Mouse (Mus musculus) heart, adult 2 months (tissue): ENCODE data around the gene Ppp1r10. TPM values are rescaled to one million over a fixed set of nuclear protein-coding genes. Genes with fewer than 3 reads are reported as not detected.

Experiments
- DNase-seq, 2 experiments: peaks; one replicate each; pipeline ENCODE4 v3.0.0; 2021
- H3K27ac ChIP-seq: fragments of 200-600 bp; 2 replicates; pipeline ENCODE4 v1.8.1; 2022
- H3K27me3 ChIP-seq: fragments of 200-500 bp; 2 replicates; pipeline ENCODE4 v1.6.1; 2012; ENCODE audit warnings: mild to moderate bottlenecking, low read length, inconsistent platforms, mixed read lengths; ENCODE audit not compliant: control insufficient read depth, insufficient read depth
- H3K36me3 ChIP-seq: fragments of 200-500 bp; 2 replicates; pipeline ENCODE4 v1.6.1; 2012; ENCODE audit warnings: low read length, inconsistent platforms; ENCODE audit not compliant: control insufficient read depth, insufficient read depth
- H3K4me1 ChIP-seq: fragments of 200-500 bp; 2 replicates; pipeline ENCODE4 v1.6.1; 2011; ENCODE audit warnings: low read length; ENCODE audit not compliant: control insufficient read depth, insufficient read depth
- H3K4me3 ChIP-seq: fragments of 200-600 bp; 2 replicates; pipeline ENCODE4 v1.8.1; 2022
- H3K79me2 ChIP-seq: fragments of 200-500 bp; replicated peaks from 2 replicates; pipeline ENCODE4 v1.6.1; 2012; ENCODE audit warnings: mild to moderate bottlenecking, inconsistent platforms, low read length, moderate library complexity, mixed read lengths; ENCODE audit not compliant: control insufficient read depth, insufficient read depth
- H3K9ac ChIP-seq: fragments of 200-500 bp; 2 replicates; pipeline ENCODE4 v1.6.1; 2012; ENCODE audit warnings: low read depth, mild to moderate bottlenecking, control low read depth, inconsistent platforms, low read length, mixed read lengths
- CTCF ChIP-seq: fragments of 200-600 bp; IDR thresholded peaks from 2 replicates; pipeline ENCODE4 v1.8.1; 2022; ENCODE audit warnings: antibody characterized with exemption, mild to moderate bottlenecking, moderate library complexity
- EP300 ChIP-seq: fragments of 200-500 bp; IDR thresholded peaks from 2 replicates; pipeline ENCODE4 v1.6.1; 2011; ENCODE audit warnings: low read depth, low read length, control low read depth; ENCODE audit not compliant: insufficient read depth
- POLR2A ChIP-seq: fragments of 200-500 bp; IDR thresholded peaks from 2 replicates; pipeline ENCODE4 v1.6.1; 2011; ENCODE audit warnings: mild to moderate bottlenecking, low read depth, low read length, control low read depth; ENCODE audit not compliant: insufficient read depth
- WGBS: fragments of 180-500 bp; shearing (Covaris S2); methylation state at CpG from one replicate; pipeline ENCODE4 v1.1.7; 2018; 5-methylcytosine and 5-hydroxymethylcytosine counted together
- intact Hi-C: fragments of 180-260 bp; cut with DNase I; formaldehyde crosslinking; loops from one replicate; pipeline ENCODE4 v1.15.1; 2025
- microRNA-seq, 2 experiments: library from miRNA; unstranded; fragments of <30 nt; microRNA quantifications; one replicate each; pipeline ENCODE4 v1.2.0; 2021
- polyA plus RNA-seq: library from polyadenylated mRNA; depleted of rRNA; stranded (reverse); fragments of >200 nt; gene quantifications from 2 replicates; pipeline ENCODE4 v1.2.3, GENCODE M21; 2012; rRNA removed
- total RNA-seq, 2 experiments: library from RNA; stranded (reverse); gene quantifications; 2 replicates each; pipeline ENCODE4 v1.2.3; 2021

Ppp1r10 gene
- total and polyA plus RNA-seq, 3 experiments, result 18.1 to 40.9 (median 26.4) TPM

GRCm38 (mm10) chr17:35972131-35972530 is 55.9 kb downstream of the Ppp1r10 start:
- H3K4me1 ChIP-seq, result peaks cover 9% of the 10 kb centered on the region
- TF ChIP-seq CTCF (no peak), POLR2A (no peak), EP300 (no peak)
- no peak overlapping the region for H3K4me3 ChIP-seq
- no peak overlapping the region for H3K27ac ChIP-seq
- H3K36me3 ChIP-seq, result no peaks in the 10 kb centered on the region
- 37% methylated on average over 1 of the region's 1 CpGs for WGBS
- peaks cover 1% of the 10 kb centered on the region; the same call in 1 of the 2 replicates for H3K79me2 ChIP-seq
- intact Hi-C loops, result loop anchor here (10.0 kb wide), 1 partner anchor 137 kb away; the partner anchor contains the start of gene Tubb5
- H3K9ac ChIP-seq, result no peak overlapping the region
- no peaks in the 10 kb centered on the region for H3K27me3 ChIP-seq
- no peak for DNase-seq

GRCm38 (mm10) chr17:35978811-35979400 is 62.7 kb downstream of the Ppp1r10 start:
- TF ChIP-seq EP300, result no peak
- 0 out of 2 replicates have a peak, but pooled peaks have one; percentile 39 for TF ChIP-seq POLR2A
- Histone ChIP-seq H3K79me2 (no peaks in the 10 kb centered on the region), H3K27me3 (no peaks in the 10 kb centered on the region), H3K36me3 (no peaks in the 10 kb centered on the region), H3K9ac (peak overlapping the region; percentile 81), H3K4me1 (peaks cover 2% of the 10 kb centered on the region), H3K4me3 (peak overlapping the region; percentile 65), H3K27ac (peak overlapping the region; percentile 89)
- intact Hi-C loops, result loop anchor here (1.0 to 10.0 kb wide), 3 partner anchors 9 to 144 kb away; partner anchors contain the start of gene Tubb5
- DNase-seq, result no peak
- WGBS, result under 1% methylated on average over 41 of the region's 41 CpGs

GRCm38 (mm10) chr17:35979401-35980362 is 63.4 kb downstream of the Ppp1r10 start, which contains the start of the genes Gnl1 and Prr3:
Gnl1 (plus strand) TSS chr17:35979851.
Prr3 (minus strand) TSS chr17:35980236.
- TF ChIP-seq CTCF, result peak; percentile 58
- TF ChIP-seq EP300, result no peak
- peak within 1 kb of the TSS; percentile 65 for H3K4me3 ChIP-seq
- no peaks in the 10 kb centered on the region for H3K27me3 ChIP-seq
- peak within 1 kb of the TSS; percentile 89 for H3K27ac ChIP-seq
- DNase-seq, result peak; percentile 92 to 94
- H3K36me3 ChIP-seq, result no peaks in the 10 kb centered on the region
- under 1% methylated on average over 97 of the region's 109 CpGs for WGBS
- H3K79me2 ChIP-seq, result no peaks in the 10 kb centered on the region
- intact Hi-C loops, result loop anchor here (1.0 to 10.0 kb wide), 3 partner anchors 9 to 145 kb away; partner anchors contain the start of gene Tubb5
- peaks cover 2% of the 10 kb centered on the region for H3K4me1 ChIP-seq
- peak within 1 kb of the TSS; percentile 81 for H3K9ac ChIP-seq

- Histone ChIP-seq H3K4me1 (peaks cover 2% of the 10 kb centered on the region), H3K27ac (peak overlapping the region; percentile 89), H3K27me3 (no peaks in the 10 kb centered on the region), H3K4me3 (peak overlapping the region; percentile 65), H3K36me3 (no peaks in the 10 kb centered on the region), H3K79me2 (no peaks in the 10 kb centered on the region), H3K9ac (peak overlapping the region; percentile 57)
- TF ChIP-seq EP300 (no peak), CTCF (no peak), POLR2A (no peak)
- WGBS, result under 1% methylated on average over 29 of the region's 29 CpGs
- DNase-seq, result peak; percentile 68 to 73
- intact Hi-C loops, result no loop called here
These were observed 64.1 kb downstream of the Ppp1r10 start for GRCm38 (mm10) chr17:35980363-35980754.

- Histone ChIP-seq H3K36me3 (no peaks in the 10 kb centered on the region), H3K9ac (no peak overlapping the region), H3K4me1 (peaks cover 2% of the 10 kb centered on the region), H3K4me3 (no peak overlapping the region), H3K27me3 (no peaks in the 10 kb centered on the region), H3K79me2 (no peaks in the 10 kb centered on the region), H3K27ac (no peak overlapping the region)
- 94% methylated on average over 9 of the region's 9 CpGs for WGBS
- DNase-seq, result no peak
- TF ChIP-seq POLR2A (no peak), EP300 (no peak), CTCF (no peak)
- intact Hi-C loops, result no loop called here
These were observed 65.5 kb downstream of the Ppp1r10 start for GRCm38 (mm10) chr17:35981776-35982175.

Small RNAs within 50 kb of the gene (microRNA-seq; reads per million reads assigned to microRNA genes)
- gene Gm28033, result 0.39 to 0.56 reads per million in 2 experiments
- 0 reads per million in 2 experiments for gene Mir1894
- gene Mir877, result 34.4 to 63.4 reads per million in 2 experiments

Other genes with a start within 250 kb of the Ppp1r10 start
- 10 to 100 TPM; 26.6 to 28.3 TPM for gene Vars2, start 248.8 kb upstream of the Ppp1r10 start, total RNA-seq
- 19.3 and 20.3 TPM in 2 replicates for gene Vars2, start 248.8 kb upstream of the Ppp1r10 start, polyA plus RNA-seq
- 10 to 100 TPM; 15.0 to 20.6 TPM for gene Gtf2h4, start 242.7 kb upstream of the Ppp1r10 start, total RNA-seq
- 19.2 and 21.0 TPM in 2 replicates for gene Gtf2h4, start 242.7 kb upstream of the Ppp1r10 start, polyA plus RNA-seq
- gene Ddr1, start 211.8 kb upstream of the Ppp1r10 start, total RNA-seq, result 10 to 100 TPM; 25.9 to 30.6 TPM
- gene Ddr1, start 211.8 kb upstream of the Ppp1r10 start, polyA plus RNA-seq, result 24.4 and 27.6 TPM in 2 replicates
- gene Ier3, start 94.8 kb upstream of the Ppp1r10 start, total RNA-seq, result 10 to 100 TPM; 15.6 to 37.0 TPM
- 30.9 and 33.1 TPM in 2 replicates for gene Ier3, start 94.8 kb upstream of the Ppp1r10 start, polyA plus RNA-seq
- gene Flot1, start 93.2 kb upstream of the Ppp1r10 start, total RNA-seq, result 100 to 1,000 TPM; 133 to 148 TPM
- gene Flot1, start 93.2 kb upstream of the Ppp1r10 start, polyA plus RNA-seq, result 138 and 144 TPM in 2 replicates
- gene Tubb5, start 78.1 kb upstream of the Ppp1r10 start, total RNA-seq, result 10 to 100 TPM; 83.0 to 90.1 TPM
- gene Tubb5, start 78.1 kb upstream of the Ppp1r10 start, polyA plus RNA-seq, result 108 and 134 TPM in 2 replicates
- 10 to 100 TPM; 13.2 to 13.3 TPM for gene Mdc1, start 74.9 kb upstream of the Ppp1r10 start, total RNA-seq
- 4.2 and 8.3 TPM in 2 replicates for gene Mdc1, start 74.9 kb upstream of the Ppp1r10 start, polyA plus RNA-seq
- 1 to 10 TPM; 1.8 TPM for gene Nrm, start 55.1 kb upstream of the Ppp1r10 start, total RNA-seq
- 5.3 and 5.6 TPM in 2 replicates for gene Nrm, start 55.1 kb upstream of the Ppp1r10 start, polyA plus RNA-seq
- 10 to 100 TPM; 12.8 to 18.6 TPM for gene Ppp1r18, start 50.8 kb upstream of the Ppp1r10 start, total RNA-seq
- 18.9 and 21.3 TPM in 2 replicates for gene Ppp1r18, start 50.8 kb upstream of the Ppp1r10 start, polyA plus RNA-seq
- gene Dhx16, start 36.6 kb upstream of the Ppp1r10 start, total RNA-seq, result 10 to 100 TPM; 19.3 to 20.3 TPM
- 27.7 and 38.0 TPM in 2 replicates for gene Dhx16, start 36.6 kb upstream of the Ppp1r10 start, polyA plus RNA-seq
- gene 2310061I04Rik, start 19.0 kb upstream of the Ppp1r10 start, total RNA-seq, result 100 to 1,000 TPM in 1 of 2 experiments, 10 to 100 TPM in 1; 99.4 to 116 TPM
- 164 and 176 TPM in 2 replicates for gene 2310061I04Rik, start 19.0 kb upstream of the Ppp1r10 start, polyA plus RNA-seq
- gene Atat1, start 6.4 kb upstream of the Ppp1r10 start, total RNA-seq, result 1 to 10 TPM; 6.0 TPM
- gene Atat1, start 6.4 kb upstream of the Ppp1r10 start, polyA plus RNA-seq, result 22.0 and 24.3 TPM in 2 replicates
- 10 to 100 TPM; 50.9 to 56.2 TPM for gene Mrps18b, start within 50 bp of the Ppp1r10 start, total RNA-seq
- gene Mrps18b, start within 50 bp of the Ppp1r10 start, polyA plus RNA-seq, result 76.0 and 99.7 TPM in 2 replicates
- gene Abcf1, start 53.3 kb downstream of the Ppp1r10 start, total RNA-seq, result 10 to 100 TPM; 63.0 to 75.2 TPM
- 54.5 and 59.6 TPM in 2 replicates for gene Abcf1, start 53.3 kb downstream of the Ppp1r10 start, polyA plus RNA-seq
- 10 to 100 TPM; 27.4 to 35.6 TPM for gene Gnl1, start 63.4 kb downstream of the Ppp1r10 start, total RNA-seq
- 17.0 and 18.2 TPM in 2 replicates for gene Gnl1, start 63.4 kb downstream of the Ppp1r10 start, polyA plus RNA-seq
- gene Prr3, start 63.8 kb downstream of the Ppp1r10 start, total RNA-seq, result 1 to 10 TPM; 3.9 to 4.3 TPM
- gene Prr3, start 63.8 kb downstream of the Ppp1r10 start, polyA plus RNA-seq, result 6.8 and 7.6 TPM in 2 replicates
- 1 to 10 TPM; 7.5 to 9.6 TPM for gene H2-T24, start 104.1 kb downstream of the Ppp1r10 start, total RNA-seq
- gene H2-T24, start 104.1 kb downstream of the Ppp1r10 start, polyA plus RNA-seq, result 4.3 and 9.4 TPM in 2 replicates
- gene H2-T23, start 116.4 kb downstream of the Ppp1r10 start, total RNA-seq, result 10 to 100 TPM; 27.3 to 34.1 TPM
- gene H2-T23, start 116.4 kb downstream of the Ppp1r10 start, polyA plus RNA-seq, result 43.4 and 46.4 TPM in 2 replicates
- 10 to 100 TPM in 1 of 2 experiments, 1 to 10 TPM in 1; 7.4 to 10.6 TPM for gene H2-T22, start 126.3 kb downstream of the Ppp1r10 start, total RNA-seq
- gene H2-T22, start 126.3 kb downstream of the Ppp1r10 start, polyA plus RNA-seq, result 23.4 and 23.8 TPM in 2 replicates
- gene Gm6034, start 126.5 kb downstream of the Ppp1r10 start, total RNA-seq, result not detected
- gene Gm6034, start 126.5 kb downstream of the Ppp1r10 start, polyA plus RNA-seq, result not detected in 2 replicates
- gene Gm11127, start 141.9 kb downstream of the Ppp1r10 start, total RNA-seq, result 1 to 10 TPM; 3.5 to 4.4 TPM
- gene Gm11127, start 141.9 kb downstream of the Ppp1r10 start, polyA plus RNA-seq, result not detected in 2 replicates
- under 1 TPM in 1 of 2 experiments, not detected in 1; 0.23 TPM for gene Gm19684, start 205.2 kb downstream of the Ppp1r10 start, total RNA-seq
- 0.16 and 0.41 TPM in 2 replicates for gene Gm19684, start 205.2 kb downstream of the Ppp1r10 start, polyA plus RNA-seq
- gene Gm7030, start 213.0 kb downstream of the Ppp1r10 start, total RNA-seq, result not detected
- not detected in 2 replicates for gene Gm7030, start 213.0 kb downstream of the Ppp1r10 start, polyA plus RNA-seq